8 mouse cellular contexts compared by ENCODE assay signal in the genomic region with DNA sequence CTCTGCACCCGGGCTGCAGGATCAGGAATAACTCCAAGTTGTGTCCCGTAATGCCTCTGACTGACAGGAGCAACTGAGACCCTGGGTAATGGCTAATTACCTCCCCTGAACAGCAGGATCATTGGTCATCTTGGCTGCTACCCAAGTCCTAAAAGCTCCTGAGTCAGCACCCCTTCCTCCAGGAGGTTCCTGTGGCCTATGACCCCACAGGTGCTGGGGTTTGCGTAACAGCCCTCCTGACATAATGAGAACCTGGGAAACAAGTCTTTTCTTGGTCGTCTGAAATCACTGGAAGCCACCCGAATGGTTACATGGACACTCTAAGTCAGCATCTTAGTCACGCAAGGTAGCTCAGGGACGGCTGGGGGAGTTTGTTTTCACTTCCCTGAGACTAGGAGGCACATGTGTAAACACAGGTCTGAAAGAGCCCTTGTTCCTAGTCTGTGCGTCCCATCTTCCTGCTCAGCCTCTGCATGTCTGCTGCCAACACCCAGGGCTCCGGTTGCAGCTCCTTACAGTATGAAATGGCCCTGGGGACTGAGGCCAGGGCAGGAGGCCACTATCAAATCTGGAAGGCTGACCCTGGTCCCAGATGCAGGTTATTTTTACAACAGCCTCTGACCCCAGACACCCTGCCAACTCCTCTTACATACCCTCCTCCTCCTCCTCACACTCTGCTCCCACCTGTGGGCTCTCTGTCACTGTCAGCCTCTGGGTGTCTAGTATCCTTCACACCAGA.
DNase-seq lines count a peak whose midpoint lies in the region; ATAC-seq and TF ChIP-seq lines count a peak whose summit lies in the region.

No protein-coding gene starts in this region.

- H3K27me3 ChIP-seq in stomach, embryonic 15.5 days (replicated peaks) = no peaks in the 10 kb centered on the region
- no peaks in the 10 kb centered on the region for H3K27me3 ChIP-seq in thymus, adult 2 months (ENCODE audit: control insufficient read depth, insufficient read depth, low read length)

- H3K36me3 ChIP-seq in stomach, embryonic 15.5 days = no peaks in the 10 kb centered on the region
- no peaks in the 10 kb centered on the region for H3K36me3 ChIP-seq in thymus, adult 2 months (ENCODE audit: control insufficient read depth, insufficient read depth, low read length)

- H3K27ac ChIP-seq in stomach, embryonic 15.5 days = no peak overlapping the region
- no peak overlapping the region for H3K27ac ChIP-seq in thymus, adult 2 months (ENCODE audit: control insufficient read depth, insufficient read depth, low read length)

- ATAC-seq in stomach, embryonic 15.5 days (ENCODE audit: insufficient read depth, low FRiP score, low read depth) = peak; percentile 36; the same call in 1 of the 2 replicates

- 42% methylated on average over 9 of the region's 9 CpGs for WGBS in stomach, embryonic 15.5 days
- WGBS in thymus, adult 2 months = 82% methylated on average over 9 of the region's 9 CpGs

- H3K4me2 ChIP-seq in stomach, embryonic 15.5 days = no peak overlapping the region

- H3K4me3 ChIP-seq in stomach, embryonic 15.5 days (replicated peaks) = no peak overlapping the region
- no peak overlapping the region for H3K4me3 ChIP-seq in thymus, adult 2 months (ENCODE audit: control insufficient read depth, insufficient read depth, low read length)

- H3K9me3 ChIP-seq in stomach, embryonic 15.5 days = no peaks in the 10 kb centered on the region

- no peak for TF ChIP-seq POLR2A in thymus, adult 2 months (IDR thresholded peaks at IDR 0.05; ENCODE audit: control insufficient read depth, extremely low read depth, insufficient read depth, low read length, poor library complexity)

- peak; percentile 64 to 79 for DNase-seq in lung, adult 18-20 months
- no peak for DNase-seq in lung, postnatal 14 days
- peak; percentile 39 for DNase-seq in forelimb bud, embryonic 11.5 days (ENCODE audit: low read depth, low spot score)
- peak; percentile 84 for DNase-seq in kidney, postnatal 14 days
- DNase-seq in layer of hippocampus, postnatal 14 days (ENCODE audit: low spot score in 2 of 2) = no peak
- no peak for DNase-seq in thymus, adult 2 months
- no peak for DNase-seq in layer of hippocampus, adult 8-10 months (ENCODE audit: low spot score in 2 of 2)

- no peak overlapping the region for H3K9ac ChIP-seq in stomach, embryonic 15.5 days

- H3K4me1 ChIP-seq in stomach, embryonic 15.5 days = 0 out of 2 replicates have a peak, but pooled peaks cover 8% of the 10 kb centered on the region
- H3K4me1 ChIP-seq in thymus, adult 2 months (replicated peaks; ENCODE audit: control insufficient read depth, insufficient read depth, low read length) = peaks cover 7% of the 10 kb centered on the region; the same call in 1 of the 2 replicates

- no peak for TF ChIP-seq CTCF in thymus, adult 2 months (IDR thresholded peaks at IDR 0.05; ENCODE audit: borderline replicate concordance, control insufficient read depth, extremely low read depth, insufficient read depth, low read length, poor library complexity)

Comparison
In these comparisons a context has a peak if more than half of its experiments do, and no peak if none do; other contexts are left out.
1. DNase-seq: peak in lung, adult 18-20 months (2 of 2), forelimb bud, embryonic 11.5 days (single experiment) and kidney, postnatal 14 days (single experiment); none in lung, postnatal 14 days (single experiment), layer of hippocampus, postnatal 14 days (0 of 2), thymus, adult 2 months (single experiment) and layer of hippocampus, adult 8-10 months (0 of 2).